Mouse (Mus musculus) layer of hippocampus, adult 9-10 months (tissue): ENCODE measurements at regions not wholly inside any gene's neighbourhood (a gene's known extent, or its start where the extent isn't known, plus 50 kb on each side); places are given as distances from the start of the nearest gene placed in this dataset.

Experiments used
- DNase-seq: peaks from one replicate; pipeline ENCODE4 v3.0.0; 2022; ENCODE audit warnings: low spot score

DNA sequence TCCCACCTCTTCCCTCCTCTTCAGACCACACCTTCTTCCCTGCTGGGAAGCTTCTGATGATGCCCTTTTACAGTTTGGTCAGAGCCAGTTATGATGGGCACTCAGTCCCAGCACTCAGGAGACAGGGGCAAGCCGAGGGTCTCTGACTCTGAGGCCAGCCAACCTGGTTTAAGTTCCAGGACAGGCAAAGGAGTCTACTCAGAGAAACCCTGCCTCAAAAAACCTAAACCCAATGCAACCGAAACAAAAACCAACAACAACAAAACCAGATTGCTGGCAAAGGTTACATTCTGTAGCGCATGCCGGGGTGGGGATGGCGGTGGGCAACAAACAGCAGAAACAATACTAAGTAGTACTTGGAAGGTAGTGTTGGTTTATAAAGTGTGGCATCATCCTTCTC is 260.2 kb downstream of the Cog6 start:
- DNase-seq = no peak

DNA sequence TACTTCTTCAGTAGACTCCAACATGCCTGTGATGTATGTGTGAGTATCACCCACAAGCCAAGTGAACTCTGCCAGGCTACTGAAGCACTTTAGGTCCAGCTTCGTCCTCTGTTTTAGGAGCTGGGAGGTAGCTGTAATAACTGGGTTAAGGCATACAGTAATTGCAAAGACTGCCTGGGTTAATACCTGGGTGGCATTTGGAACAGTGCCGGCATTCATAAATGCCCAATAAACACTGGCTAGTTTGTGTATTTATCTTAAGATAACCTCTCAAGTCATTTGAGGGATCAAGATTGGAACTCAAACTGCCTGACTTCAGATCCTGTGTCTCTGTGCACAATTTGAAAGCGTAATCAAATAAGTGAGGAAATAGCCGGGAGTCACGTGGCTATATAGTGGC is 261.0 kb downstream of the Cog6 start:
- DNase-seq = no peak

DNA sequence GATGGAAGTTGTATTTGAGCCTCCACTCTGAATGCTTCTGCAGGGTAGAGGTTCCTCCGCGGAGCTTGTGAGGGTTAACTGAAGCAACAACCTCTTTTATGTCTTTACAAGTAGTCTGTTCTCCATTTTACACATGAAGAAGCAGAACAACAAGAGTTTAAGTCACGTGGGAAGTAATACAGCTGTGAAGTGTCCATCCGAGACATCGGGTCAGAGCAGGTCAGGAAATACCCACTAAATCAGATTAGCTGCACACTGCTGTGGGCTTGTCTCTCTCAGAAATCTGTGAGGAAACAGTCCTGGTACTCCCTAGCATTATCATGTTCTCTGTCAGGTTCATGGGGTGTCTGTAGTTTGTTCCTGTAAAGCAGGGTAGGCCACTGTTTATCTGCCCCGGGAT is 262.1 kb downstream of the Cog6 start:
- DNase-seq = no peak

DNA sequence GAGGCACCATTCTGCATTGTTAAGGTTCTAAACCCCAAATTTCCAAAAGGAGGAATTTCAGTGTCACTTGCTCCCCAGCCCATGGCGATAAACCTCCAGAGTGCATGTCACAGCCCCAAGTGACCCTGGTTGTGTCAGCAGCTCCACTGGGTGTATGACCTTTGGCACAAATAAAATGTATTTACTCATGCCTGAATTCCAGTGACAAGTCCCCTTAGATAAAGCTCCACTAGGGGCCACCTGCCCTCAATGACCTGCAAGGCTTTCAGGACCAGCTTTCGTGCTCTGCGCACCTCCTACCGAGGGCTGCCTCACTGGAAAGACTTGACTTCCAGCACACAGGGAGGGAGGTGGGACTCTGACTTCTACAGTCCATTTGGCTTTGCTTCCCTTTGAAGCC is 262.6 kb downstream of the Cog6 start:
- no peak for DNase-seq

DNA sequence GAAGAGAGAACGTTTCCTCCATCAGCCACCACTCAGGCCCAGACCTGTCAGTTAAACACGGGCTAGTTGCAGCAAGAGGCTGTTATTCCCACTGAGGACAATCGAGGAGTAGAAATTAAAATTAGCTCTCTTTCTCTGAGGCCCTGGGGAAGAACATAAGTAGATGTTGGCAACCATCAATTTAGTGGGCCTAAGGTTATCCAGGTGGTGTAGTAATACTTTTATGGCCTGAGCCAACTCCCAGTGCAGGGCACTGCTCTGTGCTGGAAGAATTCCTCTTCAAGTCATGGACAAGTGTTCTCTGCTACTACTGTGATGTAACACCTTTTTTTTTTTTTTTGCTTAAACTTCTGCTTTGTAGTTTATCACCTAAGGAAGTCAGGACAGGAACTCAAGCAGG is 270.1 kb downstream of the Cog6 start:
- DNase-seq = no peak

DNA sequence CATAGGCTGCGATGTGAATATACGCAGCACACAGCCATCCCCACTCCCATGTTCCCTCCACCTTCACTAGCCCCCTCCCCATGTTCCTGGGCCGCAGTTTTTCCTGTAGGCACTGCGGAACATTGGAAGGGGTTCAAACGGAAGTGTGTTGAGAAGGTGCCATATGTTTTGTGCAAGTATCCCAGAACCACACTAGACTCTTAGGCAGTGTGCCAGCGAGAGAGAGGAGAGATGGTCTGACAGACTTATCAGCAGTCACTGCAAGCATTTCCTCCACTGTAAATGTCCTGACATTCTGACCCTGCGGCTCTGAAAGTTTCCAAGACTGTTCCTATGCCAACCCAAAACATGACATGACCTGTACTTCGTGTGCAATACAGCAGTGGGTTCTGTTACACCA is 272.7 kb downstream of the Cog6 start:
- DNase-seq = no peak

DNA sequence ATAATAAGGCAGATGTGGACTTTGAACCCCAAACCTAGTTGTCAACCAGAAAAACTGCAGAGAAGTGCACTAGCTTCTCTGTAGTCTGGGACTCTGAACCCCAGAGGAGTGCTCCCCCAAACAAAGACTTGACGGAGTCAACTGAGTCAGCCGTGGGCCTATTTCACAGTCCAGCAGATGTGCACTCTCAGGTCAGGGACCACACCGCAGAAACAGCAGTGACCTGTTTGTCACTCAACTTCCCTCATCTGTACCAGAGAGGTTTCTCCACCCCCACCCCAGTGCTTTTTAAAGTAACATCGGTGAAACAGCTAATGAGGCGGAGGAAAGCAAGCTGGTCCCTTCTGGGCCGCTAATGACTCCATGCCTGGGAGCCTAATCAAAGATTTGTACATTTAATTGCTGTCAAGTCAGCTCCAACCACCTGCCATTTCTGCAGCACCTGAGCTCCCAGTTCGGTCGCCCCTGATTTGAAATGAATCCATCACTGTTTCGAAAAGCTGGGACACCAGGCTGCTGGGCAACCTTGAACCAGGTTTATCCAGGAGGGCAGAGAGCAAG is 276.5 kb downstream of the Cog6 start:
- no peak for DNase-seq

DNA sequence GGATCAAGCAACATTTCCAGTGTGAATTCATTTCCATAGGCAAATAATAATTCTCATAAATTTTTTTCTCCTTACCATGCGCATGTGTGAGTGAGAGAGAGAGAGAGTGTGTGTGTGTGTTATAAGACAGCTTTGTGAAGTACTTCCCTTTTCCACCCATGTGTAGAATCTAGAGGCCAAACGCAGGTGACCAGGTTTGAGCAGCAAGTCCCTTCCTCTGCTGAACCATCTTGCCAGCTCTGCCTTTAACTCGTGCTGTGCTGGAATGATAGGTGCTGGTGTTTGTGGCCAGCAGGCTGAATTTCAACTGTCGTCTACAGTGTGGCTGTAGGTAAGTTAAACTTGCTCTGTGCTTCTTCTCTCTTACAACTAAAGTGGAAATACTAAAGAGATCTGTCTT is 277.5 kb downstream of the Cog6 start:
- DNase-seq = no peak

DNA sequence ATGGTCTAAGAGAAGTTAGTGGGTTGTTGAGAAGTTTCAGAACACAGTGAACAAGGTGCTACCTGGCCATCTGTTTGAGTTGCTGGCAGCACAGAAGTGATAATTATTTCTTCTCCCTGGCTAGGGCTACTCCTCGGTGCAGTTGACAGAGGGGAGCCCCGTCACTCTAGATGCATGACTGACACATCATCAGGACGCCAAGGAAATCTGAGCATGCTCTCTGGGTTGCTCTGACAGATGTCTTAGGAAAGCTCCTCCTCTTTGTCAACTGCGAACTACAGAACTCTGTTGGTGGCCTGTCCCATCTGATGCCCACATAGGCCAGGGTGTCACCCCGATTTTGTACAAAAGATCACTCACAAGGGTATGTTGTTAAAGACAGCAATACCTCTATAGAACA is 278.7 kb downstream of the Cog6 start:
- DNase-seq = no peak

DNA sequence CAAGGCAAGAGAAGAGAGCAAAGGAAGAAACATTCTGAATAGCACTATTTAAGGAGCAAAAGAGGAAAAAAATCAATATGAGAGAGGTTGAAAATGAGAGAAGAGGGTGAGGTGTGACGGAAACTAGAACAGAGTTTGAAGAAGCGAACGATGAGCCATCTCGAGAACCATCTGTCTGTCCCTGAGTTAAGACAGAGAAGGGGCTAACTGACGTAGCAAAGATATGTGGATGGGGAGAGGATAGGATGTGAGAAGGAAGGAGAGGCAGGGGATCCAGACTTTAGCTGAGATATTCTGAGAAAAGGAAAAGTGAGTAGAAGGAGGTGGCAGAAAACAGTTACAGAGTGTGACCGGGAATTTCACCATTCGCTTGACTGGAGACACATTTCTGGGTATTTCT is 281.1 kb downstream of the Cog6 start:
- DNase-seq = no peak

DNA sequence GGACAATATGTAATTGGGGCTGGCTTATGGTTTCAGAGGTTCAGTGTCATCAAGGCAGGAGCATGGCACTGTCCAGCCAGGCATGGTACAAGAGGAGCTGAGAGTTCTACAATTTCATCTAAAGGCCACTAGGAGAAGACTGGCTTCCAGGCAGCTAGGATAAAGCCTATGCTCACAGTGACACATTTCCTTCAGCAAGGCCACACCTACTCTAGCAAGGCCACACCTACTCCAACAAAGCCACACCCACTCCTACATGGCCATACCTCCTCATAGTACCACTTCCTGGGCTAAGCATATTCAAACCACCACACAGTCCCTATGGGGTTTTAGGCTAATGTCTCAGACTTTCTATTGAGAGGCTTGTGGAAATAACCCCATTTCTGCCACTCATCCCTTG is 285.1 kb downstream of the Cog6 start:
- no peak for DNase-seq

DNA sequence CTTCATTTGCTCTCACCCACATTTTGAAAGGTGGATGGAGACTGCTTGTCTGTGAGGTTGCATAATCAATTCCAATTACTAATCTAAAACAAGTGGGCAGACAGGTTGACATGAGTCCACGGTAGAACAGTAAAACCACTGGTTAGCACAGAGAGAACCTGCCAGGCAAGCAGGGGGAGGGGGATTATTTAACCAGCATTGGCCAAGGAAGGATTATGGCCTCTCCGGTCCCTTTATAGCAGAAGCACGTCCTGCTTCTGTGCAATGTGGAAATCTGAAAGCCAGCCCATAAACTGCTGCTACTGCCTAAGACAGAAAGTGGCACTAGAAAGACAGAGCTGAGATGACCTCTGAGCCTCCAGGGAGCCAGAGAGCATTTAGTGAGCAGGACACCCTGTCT is 285.5 kb downstream of the Cog6 start:
- no peak for DNase-seq

DNA sequence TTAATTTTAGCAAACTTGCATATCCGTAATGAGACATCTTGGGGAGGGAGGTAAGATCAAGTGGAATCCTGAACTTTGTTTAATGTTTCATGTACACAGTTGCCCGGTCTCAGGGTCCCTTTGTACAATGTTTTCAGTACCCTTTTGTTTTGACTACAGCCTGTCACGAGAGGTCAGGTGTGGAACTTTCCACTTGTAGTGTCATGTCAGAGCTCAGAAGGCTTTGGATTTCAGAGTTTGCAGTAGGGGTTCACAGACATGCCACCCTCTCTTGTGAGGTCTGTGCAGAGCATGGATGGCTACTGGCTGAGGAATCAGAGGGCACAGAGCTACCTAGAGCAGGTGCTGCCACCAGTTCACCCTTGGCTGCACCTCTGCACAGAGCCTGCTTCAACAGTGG is 287.3 kb downstream of the Cog6 start:
- DNase-seq = no peak

DNA sequence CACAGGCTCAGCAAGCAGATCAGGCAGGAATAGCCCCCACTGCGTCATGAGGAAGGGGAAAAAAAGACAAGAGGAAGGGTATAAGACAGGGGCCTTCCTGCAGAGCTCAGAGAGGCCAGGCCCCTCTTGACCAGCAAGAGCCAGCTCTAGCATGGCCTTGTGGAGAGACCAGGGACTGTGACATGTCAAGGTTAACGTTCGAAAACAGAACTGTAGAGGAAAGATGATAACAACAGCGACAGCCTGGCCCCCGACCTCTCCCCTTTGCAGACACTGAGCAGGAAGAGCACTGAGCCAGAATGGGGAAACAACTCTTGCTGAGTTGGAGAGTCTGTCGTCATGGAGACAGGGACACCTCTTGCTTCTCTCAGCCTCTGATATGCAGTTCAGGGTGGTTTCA is 288.2 kb downstream of the Cog6 start:
- no peak for DNase-seq

DNA sequence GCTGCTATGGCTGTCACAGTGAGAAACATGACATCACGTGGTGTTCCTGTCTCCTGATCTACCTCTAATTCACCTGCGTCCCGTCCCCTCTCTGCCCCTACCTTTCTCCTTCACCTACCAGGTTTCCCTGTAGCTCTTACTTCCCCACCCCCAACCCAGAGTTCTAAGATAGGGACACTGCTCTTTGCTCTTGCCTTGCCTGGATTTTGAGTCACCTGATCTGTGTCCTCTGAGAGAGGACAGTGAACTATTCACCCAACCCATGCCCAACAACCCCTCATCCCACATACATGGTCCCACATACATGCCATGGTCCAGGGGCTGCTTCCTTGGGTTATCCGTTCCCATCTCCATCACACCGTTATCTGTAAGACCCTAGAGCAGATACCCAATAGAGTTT is 288.6 kb downstream of the Cog6 start:
- no peak for DNase-seq

DNA sequence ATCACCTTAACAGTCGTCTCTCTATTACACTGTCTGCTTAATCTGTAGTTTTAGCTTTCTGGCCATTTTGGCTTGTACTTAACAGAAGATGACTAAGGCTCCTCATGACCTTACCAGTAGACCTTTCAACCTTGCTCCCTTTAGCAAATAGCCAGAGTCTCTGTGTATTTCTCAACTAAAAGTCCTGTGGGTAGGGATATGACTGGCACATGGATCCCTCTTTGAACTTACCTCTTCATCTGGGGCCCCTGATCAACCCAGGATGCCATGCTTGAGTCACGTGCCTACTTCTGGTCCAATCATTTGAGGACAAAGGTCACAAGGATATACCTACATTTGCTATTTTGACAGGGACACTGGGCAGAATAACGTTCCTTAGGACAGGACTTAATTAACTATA is 292.7 kb downstream of the Cog6 start:
- DNase-seq = no peak

DNA sequence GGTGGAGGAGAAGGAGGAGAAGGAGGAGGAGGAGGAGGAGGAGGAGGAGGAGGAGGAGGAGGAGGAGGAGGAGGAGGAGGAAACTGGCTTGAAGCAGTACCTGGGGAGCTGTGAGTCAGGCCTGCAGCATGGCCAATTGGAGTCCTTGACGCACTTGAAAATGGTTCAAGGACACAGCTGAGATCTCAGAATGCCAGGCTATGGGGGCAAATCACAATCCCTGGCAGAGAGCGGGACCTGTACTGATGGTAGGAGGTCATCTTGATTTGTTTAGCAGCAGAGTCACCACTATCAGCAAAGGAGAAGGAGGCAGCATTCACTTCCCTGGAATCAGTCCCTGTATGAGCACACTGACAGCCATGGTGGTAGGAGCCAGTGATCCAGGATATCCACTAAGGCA is 294.1 kb downstream of the Cog6 start:
- no peak for DNase-seq

DNA sequence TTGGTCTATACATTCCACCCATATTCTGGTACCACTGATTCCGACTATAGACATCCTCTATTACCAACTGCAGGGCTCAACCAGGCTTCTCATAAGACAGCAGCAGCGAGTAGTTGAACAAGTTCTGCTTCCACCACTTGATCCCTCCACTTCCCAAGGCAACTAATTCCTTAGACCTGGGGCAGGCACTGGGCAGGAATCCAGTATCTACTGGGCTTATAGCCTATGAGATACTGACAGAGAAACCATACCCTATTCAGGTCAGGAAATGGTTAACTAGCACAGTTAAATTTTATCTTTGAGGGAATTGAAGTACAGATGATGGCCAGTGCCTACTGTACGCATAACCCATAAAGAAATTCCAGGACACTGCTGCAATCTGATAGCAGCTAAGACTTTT is 297.9 kb downstream of the Cog6 start:
- no peak for DNase-seq

DNA sequence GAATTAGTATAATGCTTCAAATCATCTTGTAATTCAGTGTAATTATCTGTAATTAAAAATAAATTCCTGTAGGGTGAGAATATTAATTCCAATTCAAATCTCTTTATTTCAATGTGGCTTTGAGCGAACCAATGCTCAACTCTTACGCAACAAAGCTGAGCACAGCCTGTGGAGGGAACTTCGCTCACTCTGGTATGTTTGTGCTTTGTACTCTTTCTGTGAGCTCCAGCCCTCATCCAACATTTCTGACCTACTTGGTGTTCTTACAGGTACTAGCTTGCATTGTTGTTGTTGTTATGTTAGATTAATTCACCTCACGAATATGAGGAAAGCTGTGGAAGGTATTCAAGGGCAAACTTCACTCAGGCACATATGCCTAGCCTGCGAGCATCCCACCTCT is 299.7 kb downstream of the Cog6 start:
- no peak for DNase-seq

DNA sequence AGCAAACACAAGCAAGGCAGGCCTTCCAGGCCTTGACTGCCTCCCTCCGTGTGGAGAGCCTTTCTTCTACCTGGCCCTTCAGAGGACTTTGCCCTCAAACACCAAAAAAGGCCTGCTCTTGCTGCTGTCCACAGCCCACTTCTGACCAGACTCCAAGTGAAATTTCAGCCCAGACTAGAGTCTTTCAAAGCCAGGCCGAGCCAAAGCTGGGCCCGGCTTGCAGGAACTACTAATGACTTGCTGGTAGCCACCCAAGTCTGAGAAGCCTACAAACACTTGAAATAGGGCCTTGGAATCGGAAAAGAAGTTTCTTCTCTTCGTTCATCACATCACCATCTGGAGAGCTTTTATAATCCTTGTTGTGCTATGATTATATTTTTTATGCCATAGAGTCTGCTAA is 304.9 kb downstream of the Cog6 start:
- DNase-seq = no peak

DNA sequence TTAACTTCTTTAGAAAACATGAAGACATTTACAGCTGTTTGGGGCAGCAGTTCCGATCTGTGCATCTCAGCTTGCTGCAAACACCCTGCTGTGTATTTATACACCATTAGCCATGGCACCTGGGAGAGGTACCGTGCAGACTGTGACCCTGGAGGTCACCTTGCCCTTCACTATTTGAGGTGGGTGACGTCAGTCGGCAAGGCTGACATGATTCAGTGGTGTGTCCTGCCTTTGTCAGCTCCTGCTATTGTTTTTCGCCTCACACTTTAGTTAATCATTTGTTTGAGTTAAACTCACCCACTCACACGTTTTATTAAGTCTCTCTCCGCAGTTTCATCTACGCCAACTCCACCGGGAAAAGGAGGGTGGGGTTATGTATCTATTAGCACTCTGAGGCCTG is 305.9 kb downstream of the Cog6 start:
- DNase-seq = no peak

DNA sequence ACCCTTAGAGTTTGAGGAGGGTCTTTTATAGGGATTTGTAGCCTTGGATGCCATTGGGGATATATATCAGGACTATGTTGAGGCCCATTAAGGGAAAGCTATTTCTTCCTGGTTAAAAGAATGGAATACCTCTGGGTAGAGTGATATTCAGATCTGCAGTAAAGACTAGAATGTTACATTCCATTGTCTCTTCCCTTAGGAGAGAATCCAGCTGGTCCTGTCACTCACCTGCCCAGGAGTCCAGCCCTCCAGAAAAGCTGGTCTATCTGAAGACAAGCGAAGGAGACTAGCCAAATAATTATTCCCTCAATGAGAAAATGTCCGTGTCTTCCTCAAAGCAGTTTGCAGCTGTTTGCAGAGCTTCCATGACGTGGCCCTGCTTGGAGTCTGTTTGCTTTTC is 308.3 kb downstream of the Cog6 start:
- DNase-seq = no peak

DNA sequence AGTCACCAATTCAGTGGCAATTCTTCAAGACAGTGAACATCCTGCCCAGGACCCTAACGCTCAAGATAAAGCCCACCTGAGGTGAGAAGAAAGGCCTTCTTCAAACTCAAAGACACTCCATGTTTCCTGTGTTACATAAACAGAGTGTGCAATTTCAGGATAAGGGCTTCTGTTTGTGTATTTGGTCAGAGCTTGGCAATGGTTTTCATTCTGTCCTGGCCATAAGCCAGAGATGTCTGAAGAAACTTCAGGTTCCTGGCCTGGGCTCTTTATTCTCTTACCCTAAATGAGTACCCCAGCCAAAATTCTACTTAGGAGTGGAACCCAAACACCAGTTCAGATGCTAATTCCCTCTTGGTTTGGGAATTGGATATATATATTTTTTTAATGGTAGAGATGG is 308.7 kb downstream of the Cog6 start:
- DNase-seq = no peak

DNA sequence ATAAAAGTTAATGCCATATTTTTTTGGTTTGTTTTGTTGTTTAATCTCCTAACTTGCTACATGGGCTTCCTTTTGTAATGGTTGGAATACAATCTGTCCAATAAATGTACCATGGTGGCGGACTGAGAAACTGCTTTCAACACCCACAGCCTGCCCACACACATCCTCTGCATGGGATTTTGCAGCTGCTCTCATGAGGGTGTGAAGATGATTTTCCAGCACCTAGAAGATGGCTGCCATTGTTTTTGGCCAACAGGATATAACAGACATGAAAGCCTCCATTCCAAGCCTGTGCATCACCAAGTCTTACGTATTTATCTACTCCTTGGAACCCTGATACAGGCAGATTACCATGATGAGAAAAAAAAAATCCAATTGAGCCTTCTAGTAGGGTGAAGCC is 310.4 kb downstream of the Cog6 start:
- DNase-seq = no peak

DNA sequence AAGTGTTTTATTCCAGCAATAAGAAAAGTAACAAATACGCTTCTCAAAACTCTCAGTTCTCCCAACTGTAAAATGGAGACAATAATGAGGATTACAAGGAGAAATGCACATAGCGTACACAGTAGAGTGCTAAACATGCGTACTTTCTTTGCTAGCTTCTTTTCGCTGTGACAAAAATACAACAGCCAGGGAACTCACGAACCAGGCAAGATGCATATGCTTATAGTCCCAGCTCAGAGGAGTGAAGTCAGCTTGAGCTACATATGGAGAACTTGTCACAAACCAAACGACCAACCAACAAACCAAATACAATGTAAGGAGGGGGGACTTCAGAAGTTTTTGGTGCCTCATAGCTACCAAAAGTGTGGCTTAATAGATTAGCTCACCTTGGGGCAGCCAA is 313.3 kb downstream of the Cog6 start:
- no peak for DNase-seq
